ENCODE assay signal across 8 mouse cellular contexts in genomic region chr12:116262555-116263341, GRCm38 (mm10). TPM values are rescaled to one million over a fixed set of nuclear protein-coding genes. Genes with fewer than 3 reads are reported as not detected.
DNase-seq lines count a peak whose midpoint lies in the region; ATAC-seq and TF ChIP-seq lines count a peak whose summit lies in the region.

Gene Wdr60 (minus strand): TSS chr12:116263022.

- H3K4me2 ChIP-seq in embryonic facial prominence, embryonic 15.5 days (replicated peaks): peak within 1 kb of the TSS; percentile 52
- H3K4me2 ChIP-seq in kidney, embryonic 14.5 days (replicated peaks; ENCODE audit: low read depth, low read length): peak within 1 kb of the TSS; percentile 55
- H3K4me2 ChIP-seq in limb, embryonic 15.5 days: peak within 1 kb of the TSS; percentile 62
- peak within 1 kb of the TSS; percentile 74 for H3K4me2 ChIP-seq in midbrain, postnatal 0 days (ENCODE audit: low read depth, low read length, poor library complexity, severe bottlenecking)

- peak within 1 kb of the TSS; percentile 52 for H3K9ac ChIP-seq in embryonic facial prominence, embryonic 15.5 days
- peak within 1 kb of the TSS; percentile 71 for H3K9ac ChIP-seq in kidney, embryonic 14.5 days (ENCODE audit: low read depth, low read length)
- H3K9ac ChIP-seq in limb, embryonic 15.5 days: peak within 1 kb of the TSS; percentile 68
- peak within 1 kb of the TSS; percentile 74 for H3K9ac ChIP-seq in midbrain, postnatal 0 days (replicated peaks; ENCODE audit: low read length, poor library complexity, severe bottlenecking)

- H3K27ac ChIP-seq in embryonic facial prominence, embryonic 15.5 days (replicated peaks): peak within 1 kb of the TSS; percentile 77
- peak within 1 kb of the TSS; percentile 85 for H3K27ac ChIP-seq in heart, embryonic 10.5 days
- peak within 1 kb of the TSS; percentile 72; the same call in 1 of the 2 replicates for H3K27ac ChIP-seq in kidney, embryonic 14.5 days (ENCODE audit: low read depth, low read length)
- H3K27ac ChIP-seq in limb, embryonic 15.5 days: peak within 1 kb of the TSS; percentile 88
- H3K27ac ChIP-seq in midbrain, postnatal 0 days (ENCODE audit: low read depth, low read length): peak within 1 kb of the TSS; percentile 67

- no peaks in the 10 kb centered on the region for H3K36me3 ChIP-seq in embryonic facial prominence, embryonic 15.5 days
- no peaks in the 10 kb centered on the region for H3K36me3 ChIP-seq in heart, embryonic 10.5 days
- H3K36me3 ChIP-seq in kidney, embryonic 14.5 days (ENCODE audit: control insufficient read depth, insufficient read depth, low read length): no peaks in the 10 kb centered on the region
- H3K36me3 ChIP-seq in limb, embryonic 15.5 days: no peaks in the 10 kb centered on the region
- H3K36me3 ChIP-seq in midbrain, postnatal 0 days (ENCODE audit: insufficient read depth, low read length): no peaks in the 10 kb centered on the region

- no peaks in the 10 kb centered on the region for H3K27me3 ChIP-seq in embryonic facial prominence, embryonic 15.5 days
- peaks cover 29% of the 10 kb centered on the region; the same call in 1 of the 2 replicates for H3K27me3 ChIP-seq in heart, embryonic 10.5 days (ENCODE audit: insufficient read depth, poor library complexity, severe bottlenecking)
- no peaks in the 10 kb centered on the region for H3K27me3 ChIP-seq in kidney, embryonic 14.5 days (ENCODE audit: control insufficient read depth, insufficient read depth, low read length)
- no peaks in the 10 kb centered on the region for H3K27me3 ChIP-seq in limb, embryonic 15.5 days
- 0 out of 2 replicates have a peak, but pooled peaks cover 2% of the 10 kb centered on the region for H3K27me3 ChIP-seq in midbrain, postnatal 0 days (ENCODE audit: insufficient read depth, low read length)

- peak; percentile 85 for DNase-seq in 416B (ENCODE audit: low read depth)
- peak; percentile 77 to 80 for DNase-seq in adrenal gland, postnatal 4 days (ENCODE audit: low spot score in 2 of 2)
- DNase-seq in heart, embryonic 10.5 days (ENCODE audit: low spot score): peak; percentile 92
- peak; percentile 88 for DNase-seq in midbrain, postnatal 0 days (ENCODE audit: low spot score)
- DNase-seq in spleen, postnatal 10 days (ENCODE audit: low spot score in 2 of 2): peak; percentile 81 to 92

- peak within 1 kb of the TSS; percentile 65 for H3K4me3 ChIP-seq in embryonic facial prominence, embryonic 15.5 days (replicated peaks)
- peak within 1 kb of the TSS; percentile 70 for H3K4me3 ChIP-seq in heart, embryonic 10.5 days
- peak within 1 kb of the TSS; percentile 62 for H3K4me3 ChIP-seq in kidney, embryonic 14.5 days (ENCODE audit: low read length)
- H3K4me3 ChIP-seq in limb, embryonic 15.5 days: peak within 1 kb of the TSS; percentile 80
- peak within 1 kb of the TSS; percentile 71 for H3K4me3 ChIP-seq in midbrain, postnatal 0 days (ENCODE audit: low read depth, low read length)

- WGBS in embryonic facial prominence, embryonic 15.5 days: 3% methylated on average over 47 of the region's 47 CpGs
- 5% methylated on average over 40 of the region's 47 CpGs for WGBS in heart, embryonic 10.5 days
- 4% methylated on average over 39 of the region's 47 CpGs for WGBS in kidney, embryonic 14.5 days
- 3% methylated on average over 47 of the region's 47 CpGs for WGBS in limb, embryonic 15.5 days
- WGBS in midbrain, postnatal 0 days: 3% methylated on average over 46 of the region's 47 CpGs

- peak; percentile 94 for ATAC-seq in embryonic facial prominence, embryonic 15.5 days (ENCODE audit: insufficient number of reproducible peaks, low FRiP score, low TSS enrichment, low read depth)
- ATAC-seq in kidney, embryonic 14.5 days (ENCODE audit: low FRiP score, low TSS enrichment): peak; percentile 99
- peak; percentile 96 for ATAC-seq in limb, embryonic 15.5 days (ENCODE audit: insufficient number of reproducible peaks, low FRiP score, low TSS enrichment, low read depth)
- ATAC-seq in midbrain, postnatal 0 days (ENCODE audit: low FRiP score): peak; percentile 94

- no peaks in the 10 kb centered on the region for H3K4me1 ChIP-seq in embryonic facial prominence, embryonic 15.5 days
- H3K4me1 ChIP-seq in heart, embryonic 10.5 days: peaks cover 11% of the 10 kb centered on the region; the same call in 1 of the 2 replicates
- no peaks in the 10 kb centered on the region for H3K4me1 ChIP-seq in kidney, embryonic 14.5 days (ENCODE audit: control insufficient read depth, insufficient read depth, low read length)
- no peaks in the 10 kb centered on the region for H3K4me1 ChIP-seq in limb, embryonic 15.5 days
- H3K4me1 ChIP-seq in midbrain, postnatal 0 days (ENCODE audit: insufficient read depth, low read length): 0 out of 2 replicates have a peak, but pooled peaks cover 4% of the 10 kb centered on the region

- no peak for TF ChIP-seq CTCF in midbrain, postnatal 0 days (IDR thresholded peaks at IDR 0.05)

- no peaks in the 10 kb centered on the region for H3K9me3 ChIP-seq in embryonic facial prominence, embryonic 15.5 days (replicated peaks)
- no peaks in the 10 kb centered on the region for H3K9me3 ChIP-seq in heart, embryonic 10.5 days
- no peaks in the 10 kb centered on the region for H3K9me3 ChIP-seq in kidney, embryonic 14.5 days (ENCODE audit: control insufficient read depth, low read length)
- no peaks in the 10 kb centered on the region for H3K9me3 ChIP-seq in limb, embryonic 15.5 days
- no peaks in the 10 kb centered on the region for H3K9me3 ChIP-seq in midbrain, postnatal 0 days (ENCODE audit: low read length)

RNA-seq across cellular contexts. Expression of gene Wdr60, which starts in this region (rescaled TPM):
- total RNA-seq in adrenal gland, postnatal 4 days (2021): 10 to 100 TPM; 11.1 to 12.1 TPM
- 31.4 and 32.9 TPM in 2 replicates for polyA plus RNA-seq in embryonic facial prominence, embryonic 15.5 days (2015; fragmentation: Nextera tagmentation; extraction: Ambion mirVana)
- 3.6 and 9.8 TPM in 2 replicates for polyA plus RNA-seq in heart, embryonic 10.5 days (2016; fragmentation: Nextera tagmentation; extraction: Ambion mirVana)
- 13.5 and 19.7 TPM in 2 replicates for polyA plus RNA-seq in kidney, embryonic 14.5 days (2014; fragmentation: Nextera tagmentation; extraction: Ambion mirVana)
- polyA plus RNA-seq in limb, embryonic 15.5 days (2015; fragmentation: Nextera tagmentation; extraction: Ambion mirVana): 23.1 and 28.3 TPM in 2 replicates
- 11.1 and 12.8 TPM in 2 replicates for total RNA-seq in midbrain, postnatal 0 days (2014; rRNA removed)
- polyA plus RNA-seq in midbrain, postnatal 0 days (2015; fragmentation: Nextera tagmentation; extraction: Ambion mirVana): 15.0 and 17.5 TPM in 2 replicates

Comparison
In these comparisons a context has a peak if more than half of its experiments do, and no peak if none do; other contexts are left out.
1. Peak in every context shown above with its lines: DNase-seq, ATAC-seq, H3K4me3 ChIP-seq and H3K27ac ChIP-seq.